Mouse (Mus musculus) CH12.LX (cell line): ENCODE results near the gene Slc22a20.

ENCODE experiments used
- CTCF ChIP-seq, 2 experiments: IDR thresholded peaks in 1 of 2; conservative IDR thresholded peaks in 1 of 2; 2 replicates each; pipeline ENCODE4 v1.5.1; 2011 to 2012; ENCODE audit warnings: low read depth in 2 of 2, low read length in 2 of 2, improper control_type of control experiment in 1 of 2, inconsistent platforms in 1 of 2, mild to moderate bottlenecking in 1 of 2, moderate library complexity in 1 of 2
- GABPA ChIP-seq: IDR thresholded peaks from 2 replicates; pipeline ENCODE4 v1.6.1; 2012; ENCODE audit warnings: low read depth, low read length, improper control_type of control experiment, inconsistent platforms; ENCODE audit not compliant: insufficient replicate concordance
- KAT2A ChIP-seq: IDR thresholded peaks from 2 replicates; pipeline ENCODE4 v1.6.1; 2012; ENCODE audit warnings: low read length, improper control_type of control experiment, inconsistent platforms; ENCODE audit not compliant: insufficient replicate concordance
- MAX ChIP-seq: IDR thresholded peaks from 2 replicates; pipeline ENCODE4 v1.6.1; 2011; ENCODE audit warnings: low read length, improper control_type of control experiment
- POLR2AphosphoS2 ChIP-seq: IDR thresholded peaks from 2 replicates; pipeline ENCODE4 v1.6.1; 2011; ENCODE audit warnings: low read depth, low read length, improper control_type of control experiment
- USF1 ChIP-seq: IDR thresholded peaks from 2 replicates; pipeline ENCODE4 v1.6.1; 2014; ENCODE audit warnings: low read depth, mild to moderate bottlenecking, inconsistent platforms, low read length, improper control_type of control experiment

DNA sequence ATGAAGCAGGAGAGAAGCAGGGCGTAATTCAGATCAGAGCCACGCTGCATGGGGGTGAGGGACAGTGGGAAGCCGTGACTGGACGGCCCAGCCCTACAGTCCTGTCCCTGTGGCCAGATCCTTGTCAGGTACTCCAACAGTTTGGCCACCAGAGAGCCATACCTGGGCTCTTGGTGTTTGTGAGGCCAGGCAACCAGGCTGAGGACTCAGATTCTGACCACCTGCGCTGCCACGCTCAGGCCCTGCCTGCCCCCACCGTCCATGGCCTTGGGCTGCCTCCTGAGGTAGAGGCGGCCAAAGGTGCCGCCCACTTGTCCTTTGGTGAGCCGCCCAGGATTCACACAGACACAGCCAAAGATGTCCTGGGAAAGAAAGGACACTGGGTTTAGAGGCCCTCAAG, 45.3 kb downstream of the Slc22a20 start:
- no peak for TF ChIP-seq KAT2A
- TF ChIP-seq MAX, result no peak
- TF ChIP-seq CTCF (conservative IDR thresholded peaks at IDR 0.05 in 1 of 2, IDR thresholded peaks at IDR 0.05 in 1 of 2; ENCODE audit: low read depth in 2 of 2, low read length in 2 of 2), result no peak
- TF ChIP-seq USF1, result no peak
- TF ChIP-seq GABPA, result no peak
- TF ChIP-seq POLR2AphosphoS2, result no peak
